Mouse (Mus musculus) R1 (cell line): ENCODE measurements around the gene Tcf7l1.
A peak's percentile ranks its signal among the peaks of the same experiment; 100 is the strongest.

Experiments used
- DNase-seq: peaks from one replicate; pipeline ENCODE4 v3.0.0-alpha.2; 2018; ENCODE audit warnings: low read depth, low spot score

The Tcf7l1 gene

GRCm38 (mm10) chr6:72663000-72663399, 126.1 kb downstream of the Tcf7l1 start:
- no peak for DNase-seq

GRCm38 (mm10) chr6:72660391-72660720, 128.7 kb downstream of the Tcf7l1 start:
- DNase-seq = no peak

GRCm38 (mm10) chr6:72659717-72660390, 129.2 kb downstream of the Tcf7l1 start:
- DNase-seq = no peak

GRCm38 (mm10) chr6:72658006-72658405, 131.0 kb downstream of the Tcf7l1 start:
- peak; percentile 78 for DNase-seq

GRCm38 (mm10) chr6:72656053-72656442, 133.0 kb downstream of the Tcf7l1 start:
- DNase-seq = peak; percentile 75

- peak; percentile 83 for DNase-seq
Observed at GRCm38 (mm10) chr6:72655309-72656052, 133.6 kb downstream of the Tcf7l1 start.

- DNase-seq = no peak
Observed at GRCm38 (mm10) chr6:72654355-72654754, 134.7 kb downstream of the Tcf7l1 start.

GRCm38 (mm10) chr6:72653419-72653818, 135.6 kb downstream of the Tcf7l1 start:
- DNase-seq = no peak

- DNase-seq = no peak
Observed at GRCm38 (mm10) chr6:72650338-72650851, 138.7 kb downstream of the Tcf7l1 start.

GRCm38 (mm10) chr6:72648002-72648595, 141.0 kb downstream of the Tcf7l1 start:
- no peak for DNase-seq

DNA sequence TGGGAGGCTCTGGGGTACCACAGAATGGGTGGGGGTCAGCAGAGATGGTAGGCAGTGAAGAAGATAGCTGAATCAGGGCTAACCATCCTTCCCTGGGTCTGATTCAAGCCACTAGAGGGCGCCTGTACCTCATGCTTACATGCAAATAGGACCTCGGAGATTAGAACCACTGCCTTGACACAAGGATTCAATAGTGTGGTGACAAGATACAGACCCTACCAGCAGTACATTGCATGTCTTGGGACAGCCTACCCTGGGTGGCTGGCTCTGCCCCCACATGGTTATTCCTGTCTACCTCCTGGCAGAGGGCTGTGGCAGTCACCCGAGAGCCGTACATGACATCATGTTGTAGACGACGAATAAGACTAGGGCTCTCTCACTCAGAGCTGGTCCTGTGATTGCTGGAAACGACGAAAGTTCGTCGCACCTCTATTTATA, 141.7 kb downstream of the Tcf7l1 start:
- DNase-seq = peak; percentile 82

- no peak for DNase-seq
Observed at GRCm38 (mm10) chr6:72645364-72645763, 143.7 kb downstream of the Tcf7l1 start.

GRCm38 (mm10) chr6:72644576-72644975, 144.5 kb downstream of the Tcf7l1 start:
- DNase-seq = no peak

DNA sequence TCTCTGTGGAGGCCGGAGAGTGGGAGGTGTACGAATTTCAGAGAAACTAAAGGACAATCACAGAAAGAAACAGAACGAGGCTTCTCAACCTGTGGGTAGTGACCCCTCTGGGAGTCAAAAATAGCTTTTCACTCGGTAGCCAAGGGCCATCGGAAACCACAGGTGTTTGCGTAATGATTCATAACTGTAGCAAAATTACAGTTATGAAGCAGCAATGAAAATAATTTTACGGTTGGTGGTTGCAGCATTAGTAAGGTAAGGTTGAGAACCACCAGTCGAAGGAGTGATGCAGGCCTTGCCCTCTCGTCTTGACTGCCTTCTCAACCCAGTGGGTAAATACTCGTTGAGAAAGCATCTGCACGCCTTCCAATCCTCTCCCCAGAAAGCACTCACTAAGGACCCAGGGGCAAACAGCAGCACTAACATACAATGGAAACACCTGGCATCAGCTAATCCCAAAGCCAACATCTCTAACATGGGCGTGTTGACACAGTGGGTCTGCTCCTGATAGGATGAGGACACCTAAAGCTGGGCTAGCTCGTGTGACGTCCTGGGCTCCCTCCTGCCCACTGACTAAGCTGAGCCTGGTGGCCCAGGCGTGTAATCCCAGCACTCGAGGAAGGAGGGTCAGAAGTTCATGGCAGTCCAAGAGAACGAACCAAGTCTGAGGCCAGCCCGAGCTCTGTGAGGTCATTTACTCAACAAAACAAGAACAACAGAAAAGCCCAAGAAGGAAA, 147.7 kb downstream of the Tcf7l1 start:
- peak; percentile 66 for DNase-seq

DNA sequence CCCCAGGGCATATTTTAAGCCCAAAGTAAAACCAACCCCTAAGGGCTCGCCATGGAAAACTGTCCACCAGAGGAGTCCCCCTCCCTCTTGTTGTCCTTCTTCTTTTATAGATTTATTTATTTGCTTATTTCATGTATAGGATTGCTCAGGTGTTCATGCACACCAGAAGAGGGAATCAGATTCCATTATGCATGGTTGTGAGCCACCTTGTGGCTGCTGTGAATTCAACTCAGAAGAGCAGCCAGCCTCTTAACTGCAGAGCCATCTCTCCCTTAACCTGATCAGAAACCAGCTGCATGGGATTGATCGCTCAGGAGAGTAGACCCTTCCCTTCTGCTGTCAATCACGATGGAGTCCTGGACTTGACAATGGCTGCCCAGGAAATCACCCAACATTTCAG, 152.1 kb downstream of the Tcf7l1 start:
- no peak for DNase-seq

DNA sequence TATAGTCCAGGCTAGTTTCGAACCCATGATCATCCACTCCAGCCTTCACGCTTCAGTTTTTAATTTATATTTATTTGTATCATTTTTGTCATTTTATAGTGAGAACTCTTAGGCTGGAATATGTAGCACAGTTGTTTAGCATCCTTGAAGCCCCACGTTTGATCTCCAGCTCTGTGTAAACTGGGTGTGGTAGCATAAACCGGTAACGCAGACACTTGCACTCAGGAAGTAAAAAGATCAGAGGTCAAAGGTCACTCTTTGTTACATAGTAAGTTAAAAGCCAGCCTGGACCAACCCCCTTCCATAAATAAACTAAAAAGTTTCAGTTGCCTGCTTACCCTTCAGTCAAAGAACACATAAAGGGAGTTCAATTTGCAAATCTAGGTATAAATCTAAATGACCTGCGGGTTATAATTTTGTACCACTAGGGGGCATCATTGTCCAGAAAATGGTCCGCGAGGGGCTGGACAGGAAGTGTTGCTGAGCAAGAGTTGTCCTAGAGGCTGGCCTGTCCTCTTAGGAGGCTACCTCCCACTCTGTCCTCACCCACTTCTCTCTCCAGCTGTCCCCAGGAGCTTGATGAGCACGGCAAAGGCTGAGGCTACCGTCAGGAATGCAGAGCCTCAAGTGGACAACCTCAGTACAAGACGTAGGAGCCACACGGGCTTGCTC, 153.2 kb downstream of the Tcf7l1 start:
- peak; percentile 75 for DNase-seq

DNA sequence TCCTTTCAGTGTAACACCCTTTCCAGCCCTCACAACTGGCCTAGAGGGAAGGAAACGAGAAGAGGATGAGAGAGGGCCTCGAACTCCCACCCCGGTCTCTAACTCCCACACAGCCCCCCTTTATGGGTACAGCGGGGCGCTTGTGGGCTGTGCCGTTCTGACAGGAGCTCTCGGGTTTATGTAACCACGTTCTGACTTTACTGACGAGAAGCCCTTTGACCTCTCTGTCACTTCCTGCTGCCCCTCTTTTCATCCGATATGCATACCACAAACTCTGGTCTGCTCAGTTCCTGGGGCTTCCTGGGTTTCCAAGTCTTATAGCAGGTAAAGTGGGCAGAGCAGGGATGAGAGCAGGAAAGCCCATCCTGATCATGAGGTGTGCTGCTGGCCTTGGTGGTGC, 154.7 kb downstream of the Tcf7l1 start:
- DNase-seq = no peak

DNA sequence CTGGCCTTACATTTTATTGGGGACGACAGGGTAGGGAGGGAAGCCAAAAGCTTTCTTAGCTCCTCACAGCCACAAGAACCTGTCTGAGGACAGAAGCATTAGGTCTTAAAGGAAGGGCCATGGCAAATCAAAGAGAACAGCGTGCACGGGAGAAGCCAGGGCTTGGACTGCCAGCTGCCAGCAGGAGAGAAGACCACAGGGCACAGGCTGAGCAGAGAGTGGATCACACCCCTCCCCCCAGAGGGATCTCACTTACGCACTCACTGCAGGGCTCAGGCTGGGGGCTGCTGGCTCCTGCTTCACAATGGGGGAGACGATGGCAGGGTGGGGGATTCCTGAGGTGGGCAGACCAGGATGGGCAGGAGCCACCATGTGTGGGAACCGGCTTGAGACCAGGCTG, 157.4 kb downstream of the Tcf7l1 start:
- DNase-seq = no peak

GRCm38 (mm10) chr6:72630961-72631360, 158.1 kb downstream of the Tcf7l1 start:
- DNase-seq = no peak

GRCm38 (mm10) chr6:72630370-72630769, 158.7 kb downstream of the Tcf7l1 start:
- DNase-seq = no peak

DNA sequence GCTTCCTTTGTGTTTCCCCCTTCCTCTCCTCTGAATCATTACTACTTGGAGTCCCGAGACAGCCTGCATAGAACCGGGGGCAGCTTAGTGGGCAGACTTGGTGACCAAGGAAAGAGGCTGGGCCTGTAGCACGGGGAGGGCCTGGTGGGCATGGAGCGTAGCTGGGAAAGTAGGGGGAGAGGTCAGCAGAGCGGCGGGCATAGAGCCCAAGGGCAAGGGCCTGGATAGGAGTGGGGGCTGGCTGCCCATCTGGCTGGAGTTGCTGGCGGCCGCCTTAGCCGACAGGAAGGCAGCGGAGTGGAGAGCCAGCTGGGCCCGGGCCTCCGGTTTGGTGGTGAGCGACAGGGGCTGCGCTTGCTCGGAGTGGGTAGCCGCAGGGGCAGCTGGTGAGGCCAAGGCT, 161.8 kb downstream of the Tcf7l1 start:
- no peak for DNase-seq
